Mouse (Mus musculus): ENCODE results near the gene Sdk1.

- no peak for TF ChIP-seq GATA1 (IDR thresholded peaks at IDR 0.05; ENCODE audit: borderline replicate concordance, low read length)
- TF ChIP-seq FLI1 (IDR thresholded peaks at IDR 0.05; ENCODE audit: low read length) = no peak
Measured at GRCm38 (mm10) chr5:141676371-141676770, 435.1 kb downstream of the Sdk1 start.

Data from megakaryocyte, embryonic 14.5 days (primary cell).